Mouse (Mus musculus): ENCODE measurements around the gene Prkcz.

DNA sequence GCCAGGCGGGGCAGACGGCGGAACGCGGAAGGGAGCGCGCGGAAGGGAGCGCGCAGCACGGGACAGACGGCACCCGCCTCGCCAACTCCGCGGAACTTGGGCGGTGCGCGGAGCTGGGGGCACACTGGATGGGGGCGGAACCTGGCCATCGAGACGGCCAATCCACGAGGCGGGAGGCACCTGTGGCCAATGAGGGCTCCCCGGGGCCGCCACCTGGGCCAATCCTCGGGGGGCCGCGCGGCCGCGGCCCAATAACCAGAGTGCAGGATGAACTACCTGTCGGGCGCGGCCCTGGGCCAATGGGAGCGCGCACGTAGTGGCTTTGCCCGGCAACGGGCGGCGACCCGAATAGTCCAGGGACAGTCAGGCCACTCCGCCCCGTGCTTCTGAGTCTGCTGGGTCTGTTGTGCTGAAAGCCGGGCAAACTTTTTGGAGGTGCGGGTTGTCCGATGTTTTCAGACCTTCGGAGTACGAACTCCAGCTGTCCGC, at the start of gene Prkcz:
- TF ChIP-seq SIN3A (IDR thresholded peaks at IDR 0.05; ENCODE audit: low read length) (peak; percentile 84), CTCF (conservative IDR thresholded peaks at IDR 0.05 in 1 of 2, IDR thresholded peaks at IDR 0.05 in 1 of 2; ENCODE audit: low read depth in 2 of 2, low read length in 2 of 2) (no peak), KAT2A (IDR thresholded peaks at IDR 0.05; ENCODE audit: insufficient replicate concordance, low read length) (no peak)
